Mouse (Mus musculus) CH12.LX (cell line): ENCODE data around the gene Nrros. TPM values are rescaled to one million over a fixed set of nuclear protein-coding genes. Genes with fewer than 3 reads are reported as not detected.

Experiments used
- DNase-seq: peaks from one replicate; pipeline ENCODE4 v3.0.0-alpha.2; 2013; ENCODE audit errors: extremely low read depth
- H3K27ac ChIP-seq: 2 replicates; pipeline ENCODE4 v1.5.1; 2012; ENCODE audit warnings: low read depth, mild to moderate bottlenecking, control low read depth, moderate library complexity; ENCODE audit not compliant: insufficient read depth
- H3K27me3 ChIP-seq: replicated peaks from 2 replicates; pipeline ENCODE3; 2012; ENCODE audit warnings: inconsistent platforms
- H3K36me3 ChIP-seq, 2 experiments: replicated peaks in 1 of 2; 2 replicates each; pipeline versions ENCODE3 to v1.6.1; 2012; ENCODE audit warnings: inconsistent platforms in 1 of 2, low read length in 1 of 2, mild to moderate bottlenecking in 1 of 2, mixed read lengths in 1 of 2, moderate library complexity in 1 of 2; ENCODE audit not compliant: control insufficient read depth in 1 of 2, insufficient read depth in 1 of 2
- H3K4me1 ChIP-seq, 2 experiments: 2 replicates each; pipeline ENCODE4 v1.6.1; 2012; ENCODE audit warnings: inconsistent platforms in 1 of 2, moderate library complexity in 1 of 2; ENCODE audit not compliant: insufficient read depth in 2 of 2, control insufficient read depth in 1 of 2
- H3K4me2 ChIP-seq: 2 replicates; pipeline ENCODE4 v1.6.1; 2012; ENCODE audit warnings: low read depth, mild to moderate bottlenecking, control low read depth; ENCODE audit not compliant: poor library complexity, insufficient read depth, severe bottlenecking
- H3K4me3 ChIP-seq, 3 experiments: fragments of 150-350 bp in 1 of 3; sonication (generic) in 1 of 3; replicated peaks in 1 of 3; 2 replicates each; pipeline versions ENCODE3 to v1.5.1; 2011 to 2012; ENCODE audit warnings: low read depth in 2 of 3, low read length in 2 of 3, mild to moderate bottlenecking in 2 of 3, moderate library complexity in 2 of 3, control low read depth in 1 of 3, improper control_type of control experiment in 1 of 3, inconsistent platforms in 1 of 3, mixed read lengths in 1 of 3; ENCODE audit not compliant: poor library complexity in 1 of 3
- H3K79me2 ChIP-seq: replicated peaks from 2 replicates; pipeline ENCODE4 v1.6.1; 2012; ENCODE audit warnings: mild to moderate bottlenecking, moderate library complexity; ENCODE audit not compliant: control insufficient read depth, poor library complexity, insufficient read depth, severe bottlenecking; ENCODE audit errors: extremely low read depth
- H3K9ac ChIP-seq: 2 replicates; pipeline ENCODE4 v1.6.1; 2012; ENCODE audit warnings: low read depth, mild to moderate bottlenecking, control low read depth, moderate library complexity; ENCODE audit not compliant: insufficient read depth
- H3K9me3 ChIP-seq: replicated peaks from 2 replicates; pipeline ENCODE3; 2012; ENCODE audit warnings: low read length, inconsistent platforms, mixed read lengths
- CHD2 ChIP-seq: IDR thresholded peaks from 2 replicates; pipeline ENCODE4 v1.6.1; 2011; ENCODE audit warnings: low read length, improper control_type of control experiment
- CTCF ChIP-seq, 2 experiments: IDR thresholded peaks in 1 of 2; conservative IDR thresholded peaks in 1 of 2; 2 replicates each; pipeline ENCODE4 v1.5.1; 2011 to 2012; ENCODE audit warnings: low read depth in 2 of 2, low read length in 2 of 2, improper control_type of control experiment in 1 of 2, inconsistent platforms in 1 of 2, mild to moderate bottlenecking in 1 of 2, moderate library complexity in 1 of 2
- ELF1 ChIP-seq: IDR thresholded peaks from 2 replicates; pipeline ENCODE4 v1.6.1; 2014; ENCODE audit warnings: low read depth, mild to moderate bottlenecking, inconsistent platforms, low read length, improper control_type of control experiment
- EP300 ChIP-seq: IDR thresholded peaks from 2 replicates; pipeline ENCODE4 v1.6.1; 2011; ENCODE audit warnings: low read length, improper control_type of control experiment
- ETS1 ChIP-seq: conservative IDR thresholded peaks from 2 replicates; pipeline ENCODE4 v1.6.1; 2012; ENCODE audit warnings: low read depth, mild to moderate bottlenecking, inconsistent platforms, low read length, improper control_type of control experiment, moderate library complexity
- GABPA ChIP-seq: IDR thresholded peaks from 2 replicates; pipeline ENCODE4 v1.6.1; 2012; ENCODE audit warnings: low read depth, low read length, improper control_type of control experiment, inconsistent platforms; ENCODE audit not compliant: insufficient replicate concordance
- IRF4 ChIP-seq: IDR thresholded peaks from 2 replicates; pipeline ENCODE4 v1.6.1; 2014; ENCODE audit warnings: low read depth, mild to moderate bottlenecking, inconsistent platforms, low read length, improper control_type of control experiment
- JUN ChIP-seq: IDR thresholded peaks from 2 replicates; pipeline ENCODE4 v1.6.1; 2011; ENCODE audit warnings: low read depth, mild to moderate bottlenecking, low read length, improper control_type of control experiment, moderate library complexity; ENCODE audit not compliant: insufficient read depth
- KAT2A ChIP-seq: IDR thresholded peaks from 2 replicates; pipeline ENCODE4 v1.6.1; 2012; ENCODE audit warnings: low read length, improper control_type of control experiment, inconsistent platforms; ENCODE audit not compliant: insufficient replicate concordance
- MAFK ChIP-seq: IDR thresholded peaks from 2 replicates; pipeline ENCODE4 v1.6.1; 2011; ENCODE audit warnings: low read length, improper control_type of control experiment; ENCODE audit not compliant: insufficient replicate concordance
- MAX ChIP-seq: IDR thresholded peaks from 2 replicates; pipeline ENCODE4 v1.6.1; 2011; ENCODE audit warnings: low read length, improper control_type of control experiment
- MXI1 ChIP-seq: IDR thresholded peaks from 2 replicates; pipeline ENCODE4 v1.6.1; 2011; ENCODE audit warnings: mild to moderate bottlenecking, low read depth, low read length, improper control_type of control experiment
- MYC ChIP-seq: IDR thresholded peaks from 2 replicates; pipeline ENCODE4 v1.6.1; 2011; ENCODE audit warnings: low read depth, mild to moderate bottlenecking, improper control_type of control experiment, low read length
- NELFE ChIP-seq: IDR thresholded peaks from 2 replicates; pipeline ENCODE4 v1.6.1; 2011; ENCODE audit warnings: low read depth, low read length, improper control_type of control experiment
- NRF1 ChIP-seq: IDR thresholded peaks from 2 replicates; pipeline ENCODE4 v1.6.1; 2014; ENCODE audit warnings: low read depth, mild to moderate bottlenecking, inconsistent platforms, low read length, improper control_type of control experiment, moderate library complexity
- PAX5 ChIP-seq: IDR thresholded peaks from 2 replicates; pipeline ENCODE4 v1.6.1; 2012; ENCODE audit warnings: low read length, inconsistent platforms, mixed read lengths
- POLR2A ChIP-seq: IDR thresholded peaks from 2 replicates; pipeline ENCODE4 v1.6.1; 2011; ENCODE audit warnings: low read depth, mild to moderate bottlenecking, improper control_type of control experiment, low read length
- POLR2AphosphoS2 ChIP-seq: IDR thresholded peaks from 2 replicates; pipeline ENCODE4 v1.6.1; 2011; ENCODE audit warnings: low read depth, low read length, improper control_type of control experiment
- RAD21 ChIP-seq: IDR thresholded peaks from 2 replicates; pipeline ENCODE4 v1.6.1; 2011; ENCODE audit warnings: low read depth, mild to moderate bottlenecking, low read length, improper control_type of control experiment, moderate library complexity
- RCOR1 ChIP-seq: conservative IDR thresholded peaks from 2 replicates; pipeline ENCODE4 v1.6.1; 2012; ENCODE audit warnings: low read depth, mild to moderate bottlenecking, inconsistent platforms, low read length, improper control_type of control experiment
- SMC3 ChIP-seq: IDR thresholded peaks from 2 replicates; pipeline ENCODE4 v1.6.1; 2011; ENCODE audit warnings: low read depth, low read length, improper control_type of control experiment
- TCF12 ChIP-seq: IDR thresholded peaks from 2 replicates; pipeline ENCODE4 v1.6.1; 2014; ENCODE audit warnings: low read depth, mild to moderate bottlenecking, inconsistent platforms, low read length, improper control_type of control experiment
- UBTF ChIP-seq: IDR thresholded peaks from 2 replicates; pipeline ENCODE4 v1.6.1; 2012; ENCODE audit warnings: low read depth, mild to moderate bottlenecking, inconsistent platforms, low read length, improper control_type of control experiment, moderate library complexity
- USF1 ChIP-seq: IDR thresholded peaks from 2 replicates; pipeline ENCODE4 v1.6.1; 2014; ENCODE audit warnings: low read depth, mild to moderate bottlenecking, inconsistent platforms, low read length, improper control_type of control experiment
- USF2 ChIP-seq: conservative IDR thresholded peaks from 2 replicates; pipeline ENCODE4 v1.6.1; 2011; ENCODE audit warnings: low read depth, low read length, improper control_type of control experiment
- ZKSCAN1 ChIP-seq: IDR thresholded peaks from 2 replicates; pipeline ENCODE4 v1.6.1; 2012; ENCODE audit warnings: low read depth, inconsistent platforms, low read length, improper control_type of control experiment, borderline replicate concordance
- ZMIZ1 ChIP-seq: IDR thresholded peaks from 2 replicates; pipeline ENCODE4 v1.6.1; 2012; ENCODE audit warnings: low read depth, mild to moderate bottlenecking, inconsistent platforms, low read length, improper control_type of control experiment
- ZNF384 ChIP-seq: IDR thresholded peaks from 2 replicates; pipeline ENCODE4 v1.6.1; 2012; ENCODE audit warnings: low read depth, low read length, improper control_type of control experiment, inconsistent platforms
- dilution Hi-C: fragments of 300-500 bp; cut with MboI; formaldehyde crosslinking; loops from 2 replicates; pipeline ENCODE4 v1.14.3; 2020; ENCODE audit warnings: low sequenced_read_pairs; ENCODE audit not compliant: extremely low pct_unique_long_range_greater_than_20kb, extremely low pct_ligation_motif_present
- in situ Hi-C: fragments of 300-500 bp; cut with MboI; formaldehyde crosslinking; loops from 3 replicates; pipeline ENCODE4 v1.14.3; 2019; ENCODE audit warnings: low sequenced_read_pairs, low pct_ligation_motif_present, low pct_unique_long_range_greater_than_20kb, mixed read lengths
- polyA plus RNA-seq: library from polyadenylated mRNA; unstranded; fragments of >175 nt; gene quantifications from 2 replicates; pipeline ENCODE4 v1.2.1, GENCODE M21; 2012; ENCODE audit warnings: low read depth; ENCODE audit not compliant: insufficient read length
- total RNA-seq, 2 experiments: library from RNA; depleted of rRNA; stranded (reverse); fragments of 300-350 nt in 1 of 2; fragments of >200 nt in 1 of 2; gene quantifications; 2 replicates each; pipeline ENCODE4 v1.2.3; 2012 to 2014

Gene Nrros
- total and polyA plus RNA-seq, 3 experiments, result 49.6 to 71.0 (median 64.3) TPM

- no peak for TF ChIP-seq RAD21
- no peak for TF ChIP-seq ZNF384
- TF ChIP-seq MXI1, result no peak
- TF ChIP-seq SMC3, result no peak
- no peak for TF ChIP-seq GABPA
- no peak for TF ChIP-seq EP300
- no peak for TF ChIP-seq CTCF (conservative IDR thresholded peaks at IDR 0.05 in 1 of 2, IDR thresholded peaks at IDR 0.05 in 1 of 2; ENCODE audit: low read depth in 2 of 2, low read length in 2 of 2)
- no peak for TF ChIP-seq MYC
These were observed 29.5 kb downstream of the Nrros start (continued) for GRCm38 (mm10) chr16:32135842-32136357.

- Histone ChIP-seq H3K9ac (no peak overlapping the region), H3K4me3 (no peak overlapping the region), H3K9me3 (no peaks in the 10 kb centered on the region), H3K36me3 (no peaks in the 10 kb centered on the region), H3K27me3 (peaks cover 2% of the 10 kb centered on the region), H3K4me1 (peaks cover 6 to 20% of the 10 kb centered on the region in 2 experiments), H3K27ac (no peak overlapping the region), H3K4me2 (no peak overlapping the region), H3K79me2 (no peaks in the 10 kb centered on the region)
- TF ChIP-seq POLR2A (no peak), ZKSCAN1 (no peak), ZNF384 (no peak), USF2 (no peak), ELF1 (no peak), IRF4 (no peak), ETS1 (no peak)
- no peak for DNase-seq
- in situ Hi-C loops (no loop called here), dilution Hi-C loops (no loop called here)
These were observed 32.2 kb downstream of the Nrros start for GRCm38 (mm10) chr16:32133148-32133547.

- Histone ChIP-seq H3K79me2 (no peaks in the 10 kb centered on the region), H3K27me3 (peaks cover 2% of the 10 kb centered on the region), H3K36me3 (peaks cover 0 to 3% of the 10 kb centered on the region in 2 experiments), H3K27ac (peak overlapping the region; percentile 39), H3K9ac (peak overlapping the region; percentile 83), H3K4me2 (peak overlapping the region; percentile 84), H3K4me3 (peak overlapping the region; percentile 50 to 61 (median 52)), H3K9me3 (no peaks in the 10 kb centered on the region), H3K4me1 (peaks cover 14 to 46% of the 10 kb centered on the region in 2 experiments)
- in situ Hi-C loops (no loop called here), dilution Hi-C loops (no loop called here)
- DNase-seq, result peak; percentile 94
- TF ChIP-seq RCOR1, result no peak
- TF ChIP-seq NRF1, result 0 out of 2 replicates have a peak, but pooled peaks have one; percentile 24
- TF ChIP-seq JUN, result peak; percentile 24; the same call in 1 of the 2 replicates
- no peak for TF ChIP-seq ZKSCAN1
- TF ChIP-seq MYC, result peak; percentile 97
- peak; percentile 58 for TF ChIP-seq USF1
- peak; percentile 84 for TF ChIP-seq TCF12
- TF ChIP-seq KAT2A, result peak; percentile 68; the same call in 1 of the 2 replicates
- peak; percentile 71; the same call in 1 of the 2 replicates for TF ChIP-seq ZMIZ1
- peak; percentile 84; the same call in 1 of the 2 replicates for TF ChIP-seq MAFK
- TF ChIP-seq NELFE, result peak; percentile 83
- TF ChIP-seq ETS1, result peak; percentile 77
- TF ChIP-seq SMC3, result no peak
- TF ChIP-seq CHD2, result peak; percentile 92
- no peak; the same call in 1 of the 2 replicates for TF ChIP-seq POLR2AphosphoS2
- TF ChIP-seq UBTF, result no peak
- no peak for TF ChIP-seq PAX5
- peak; percentile 88 for TF ChIP-seq MAX
- peak; percentile 67; the same call in 1 of the 2 replicates for TF ChIP-seq EP300
- peak; percentile 57 for TF ChIP-seq USF2
These were observed 35.1 kb downstream of the Nrros start for GRCm38 (mm10) chr16:32130190-32130826.
